Mouse (Mus musculus) midbrain, embryonic 16.5 days (tissue): ENCODE results near the gene 2310039H08Rik. TPM values are rescaled to one million over a fixed set of nuclear protein-coding genes. Genes with fewer than 3 reads are reported as not detected.
"Not testable (repeated sequence)": the region's sequence is repeated elsewhere in the genome, so short reads cannot be mapped to it uniquely, and the experiment has no call there.

Experiments
- ATAC-seq: fragments of 200-750 bp; cut with Nextera tagmentation; 2 replicates; pipeline ENCODE4 v1.8.0; 2017; ENCODE audit warnings: moderate TSS enrichment
- H3K27ac ChIP-seq: fragments of 300-500 bp; sonication (generic); 2 replicates; pipeline ENCODE4 v1.5.1; 2014; ENCODE audit warnings: mild to moderate bottlenecking, low read length, mixed read lengths
- H3K27me3 ChIP-seq: fragments of 300-500 bp; sonication (generic); 2 replicates; pipeline ENCODE4 v1.6.1; 2014; ENCODE audit warnings: low read depth, low read length, mixed read lengths; ENCODE audit not compliant: control insufficient read depth, insufficient read depth
- H3K36me3 ChIP-seq: fragments of 300-500 bp; sonication (generic); 2 replicates; pipeline ENCODE4 v1.6.1; 2014; ENCODE audit warnings: mild to moderate bottlenecking, low read length, moderate library complexity, mixed read lengths; ENCODE audit not compliant: control insufficient read depth, insufficient read depth
- H3K4me1 ChIP-seq: fragments of 300-500 bp; sonication (generic); 2 replicates; pipeline ENCODE4 v1.6.1; 2014; ENCODE audit warnings: mild to moderate bottlenecking, low read length, mixed read lengths; ENCODE audit not compliant: control insufficient read depth, insufficient read depth
- H3K4me2 ChIP-seq: fragments of 300-500 bp; sonication (generic); 2 replicates; pipeline ENCODE4 v1.6.1; 2014; ENCODE audit warnings: mild to moderate bottlenecking, low read length, mixed read lengths
- H3K4me3 ChIP-seq: fragments of 300-500 bp; sonication (generic); 2 replicates; pipeline ENCODE4 v1.5.1; 2014; ENCODE audit warnings: low read depth, mild to moderate bottlenecking, low read length, moderate library complexity, mixed read lengths
- H3K9ac ChIP-seq: fragments of 300-500 bp; sonication (generic); 2 replicates; pipeline ENCODE4 v1.6.1; 2014; ENCODE audit warnings: low read depth, low read length, mixed read lengths
- H3K9me3 ChIP-seq: fragments of 300-500 bp; sonication (generic); replicated peaks from 2 replicates; pipeline ENCODE4 v1.6.1; 2014; ENCODE audit warnings: mild to moderate bottlenecking, low read length, mixed read lengths; ENCODE audit not compliant: control insufficient read depth, poor library complexity, severe bottlenecking
- WGBS: fragments of 180-500 bp; shearing (Covaris S2); extraction: QIAGEN DNeasy Blood & Tissue Kit; methylation state at CpG from one replicate; pipeline ENCODE4 v1.1.7; 2014; 5-methylcytosine and 5-hydroxymethylcytosine counted together
- polyA plus RNA-seq: library from polyadenylated mRNA; unstranded; fragments of >200 nt; fragmentation: Nextera tagmentation; extraction: Ambion mirVana; gene quantifications from 2 replicates; pipeline ENCODE4 v1.2.1, GENCODE M21; 2015

Gene 2310039H08Rik
- polyA plus RNA-seq, 1 experiment from 2014 or later, result 53.7 TPM

GRCm38 (mm10) chr17:46783222-46783565 lies 10.8 kb downstream of the 2310039H08Rik start:
- H3K27me3 ChIP-seq, result no peaks in the 10 kb centered on the region
- H3K27ac ChIP-seq, result no peak overlapping the region
- peaks cover 7% of the 10 kb centered on the region for H3K4me1 ChIP-seq
- H3K9me3 ChIP-seq, result no peaks in the 10 kb centered on the region
- WGBS, result 79% methylated on average over 2 of the region's 2 CpGs
- H3K4me3 ChIP-seq, result peak overlapping the region; percentile 69
- H3K36me3 ChIP-seq, result peaks cover 19% of the 10 kb centered on the region
- H3K9ac ChIP-seq, result no peak overlapping the region
- peak overlapping the region; percentile 52 for H3K4me2 ChIP-seq
- ATAC-seq, result peak; percentile 26

- Histone ChIP-seq H3K9me3 (0 out of 2 replicates have a peak, but pooled peaks cover 2% of the 10 kb centered on the region), H3K27ac (no peak overlapping the region), H3K4me3 (no peak overlapping the region), H3K4me1 (no peaks in the 10 kb centered on the region), H3K4me2 (no peak overlapping the region), H3K27me3 (no peaks in the 10 kb centered on the region), H3K36me3 (no peaks in the 10 kb centered on the region), H3K9ac (no peak overlapping the region)
- ATAC-seq, result no peak
- WGBS, result 92% methylated on average over 5 of the region's 5 CpGs
Measured at GRCm38 (mm10) chr17:46786952-46787351, 14.5 kb downstream of the 2310039H08Rik start.

GRCm38 (mm10) chr17:46787974-46788373 lies 15.5 kb downstream of the 2310039H08Rik start:
- H3K4me3 ChIP-seq, H3K4me2 ChIP-seq, H3K36me3 ChIP-seq, H3K4me1 ChIP-seq, H3K27ac ChIP-seq, H3K9me3 ChIP-seq, ATAC-seq, H3K27me3 ChIP-seq, H3K9ac ChIP-seq: not testable (repeated sequence)
- WGBS, result 53% methylated on average over 2 of the region's 2 CpGs

GRCm38 (mm10) chr17:46792963-46793362 lies 20.5 kb downstream of the 2310039H08Rik start:
- Histone ChIP-seq H3K36me3 (no peaks in the 10 kb centered on the region), H3K4me1 (no peaks in the 10 kb centered on the region), H3K4me2 (no peak overlapping the region), H3K9me3 (0 out of 2 replicates have a peak, but pooled peaks cover 3% of the 10 kb centered on the region), H3K27me3 (no peaks in the 10 kb centered on the region), H3K27ac (no peak overlapping the region), H3K9ac (no peak overlapping the region), H3K4me3 (no peak overlapping the region)
- 90% methylated on average over 2 of the region's 2 CpGs for WGBS
- no peak for ATAC-seq

- Histone ChIP-seq H3K9ac (no peak overlapping the region), H3K4me3 (no peak overlapping the region), H3K27ac (no peak overlapping the region), H3K4me1 (no peaks in the 10 kb centered on the region), H3K9me3 (0 out of 2 replicates have a peak, but pooled peaks cover 3% of the 10 kb centered on the region), H3K36me3 (peaks cover 18% of the 10 kb centered on the region), H3K27me3 (no peaks in the 10 kb centered on the region), H3K4me2 (no peak overlapping the region)
- no peak for ATAC-seq
- WGBS, result 89% methylated on average over 4 of the region's 4 CpGs
Measured at GRCm38 (mm10) chr17:46796743-46797142, 24.3 kb downstream of the 2310039H08Rik start.

GRCm38 (mm10) chr17:46797386-46797785 lies 25.0 kb downstream of the 2310039H08Rik start:
- no peaks in the 10 kb centered on the region for H3K9me3 ChIP-seq
- no peak overlapping the region for H3K27ac ChIP-seq
- no peak overlapping the region for H3K4me2 ChIP-seq
- ATAC-seq, result no peak
- H3K4me1 ChIP-seq, result no peaks in the 10 kb centered on the region
- no peaks in the 10 kb centered on the region for H3K27me3 ChIP-seq
- H3K9ac ChIP-seq, result no peak overlapping the region
- no peak overlapping the region for H3K4me3 ChIP-seq
- peaks cover 18% of the 10 kb centered on the region for H3K36me3 ChIP-seq
- WGBS, result 29% methylated on average over 4 of the region's 8 CpGs

GRCm38 (mm10) chr17:46799680-46800079 lies 27.2 kb downstream of the 2310039H08Rik start:
- Histone ChIP-seq H3K4me1 (no peaks in the 10 kb centered on the region), H3K9ac (no peak overlapping the region), H3K27ac (no peak overlapping the region), H3K9me3 (no peaks in the 10 kb centered on the region), H3K27me3 (no peaks in the 10 kb centered on the region), H3K4me3 (no peak overlapping the region), H3K36me3 (peaks cover 18% of the 10 kb centered on the region), H3K4me2 (no peak overlapping the region)
- 72% methylated on average over 10 of the region's 10 CpGs for WGBS
- ATAC-seq, result no peak

GRCm38 (mm10) chr17:46801761-46802160 lies 29.3 kb downstream of the 2310039H08Rik start:
- peaks cover 26% of the 10 kb centered on the region for H3K36me3 ChIP-seq
- no peaks in the 10 kb centered on the region for H3K9me3 ChIP-seq
- H3K4me3 ChIP-seq, result no peak overlapping the region
- WGBS, result 89% methylated on average over 6 of the region's 6 CpGs
- ATAC-seq, result no peak
- H3K27me3 ChIP-seq, result no peaks in the 10 kb centered on the region
- no peak overlapping the region for H3K9ac ChIP-seq
- H3K4me1 ChIP-seq, result no peaks in the 10 kb centered on the region
- H3K4me2 ChIP-seq, result no peak overlapping the region
- H3K27ac ChIP-seq, result no peak overlapping the region

- Histone ChIP-seq H3K27me3 (no peaks in the 10 kb centered on the region), H3K4me2 (no peak overlapping the region), H3K4me3 (no peak overlapping the region), H3K27ac (no peak overlapping the region), H3K36me3 (peaks cover 41% of the 10 kb centered on the region), H3K4me1 (no peaks in the 10 kb centered on the region), H3K9ac (no peak overlapping the region), H3K9me3 (no peaks in the 10 kb centered on the region)
- WGBS, result 93% methylated on average over 10 of the region's 10 CpGs
- ATAC-seq, result no peak
Measured at GRCm38 (mm10) chr17:46808376-46808775, 35.9 kb downstream of the 2310039H08Rik start.
